Mouse (Mus musculus) lung, adult 2 months (tissue): ENCODE data around the gene 2900011O08Rik.

Experiments
- CTCF ChIP-seq: fragments of 200-500 bp; IDR thresholded peaks from 2 replicates; pipeline ENCODE4 v1.5.1; 2011; ENCODE audit warnings: mild to moderate bottlenecking, low read length, control low read depth; ENCODE audit not compliant: insufficient read depth
- POLR2A ChIP-seq: fragments of 200-500 bp; IDR thresholded peaks from 2 replicates; pipeline ENCODE4 v1.6.1; 2011; ENCODE audit warnings: low read depth, mild to moderate bottlenecking, control low read depth, low read length, borderline replicate concordance; ENCODE audit errors: extremely low read depth

GRCm38 (mm10) chr16:14058541-14058940, 72.1 kb downstream of the 2900011O08Rik start:
- no peak for TF ChIP-seq CTCF
- TF ChIP-seq POLR2A, result no peak
